Comparison of ENCODE assay signal across 13 mouse cellular contexts in genomic region chr8:95023201-95023600, GRCm38 (mm10). TPM values are rescaled to one million over a fixed set of nuclear protein-coding genes. Genes with fewer than 3 reads are reported as not detected.
"Had no signal": no experiment of that assay in that cellular context is flagged by ENCODE, and none has a peak within 500 bp of the region (broad histone marks: within the 10 kb centered on the region; RNA-seq: fewer than 3 reads in every experiment).

No protein-coding gene starts in this region.

- H3K9ac ChIP-seq: intestine, embryonic 15.5 days; limb, embryonic 15.5 days; liver, embryonic 12.5 days; lung, embryonic 15.5 days; midbrain, embryonic 12.5 days; neural tube, embryonic 12.5 days had no signal

- H3K4me3 ChIP-seq: intestine, embryonic 15.5 days; limb, embryonic 15.5 days; liver, embryonic 12.5 days; lung, embryonic 15.5 days; midbrain, embryonic 12.5 days; neural tube, embryonic 12.5 days had no signal

- H3K36me3 ChIP-seq: intestine, embryonic 15.5 days; limb, embryonic 15.5 days; lung, embryonic 15.5 days; midbrain, embryonic 12.5 days; neural tube, embryonic 12.5 days had no signal

- DNase-seq: kidney, adult 18-20 months; kidney, postnatal 10 days; kidney, postnatal 4 days; lung, postnatal 14 days had no signal

- H3K9me3 ChIP-seq: intestine, embryonic 15.5 days; limb, embryonic 15.5 days; liver, embryonic 12.5 days; lung, embryonic 15.5 days; midbrain, embryonic 12.5 days; neural tube, embryonic 12.5 days had no signal

- H3K27me3 ChIP-seq: intestine, embryonic 15.5 days; limb, embryonic 15.5 days; liver, embryonic 12.5 days; lung, embryonic 15.5 days; midbrain, embryonic 12.5 days; neural tube, embryonic 12.5 days had no signal

- H3K27ac ChIP-seq: intestine, embryonic 15.5 days; limb, embryonic 15.5 days; liver, embryonic 12.5 days; lung, embryonic 15.5 days; midbrain, embryonic 12.5 days; neural tube, embryonic 12.5 days; stomach, postnatal 0 days had no signal

- H3K4me2 ChIP-seq: intestine, embryonic 15.5 days; limb, embryonic 15.5 days; liver, embryonic 12.5 days; lung, embryonic 15.5 days; midbrain, embryonic 12.5 days; neural tube, embryonic 12.5 days had no signal

- H3K4me1 ChIP-seq: intestine, embryonic 15.5 days; lung, embryonic 15.5 days; neural tube, embryonic 12.5 days had no signal

RNA-seq across cellular contexts. Expression of gene Drc7, which starts 31.7 kb away (rescaled TPM):
- polyA plus RNA-seq: intestine, embryonic 15.5 days; kidney, embryonic 14.5 days; macrophage; midbrain, embryonic 12.5 days had no signal
